8 mouse cellular contexts compared by ENCODE assay signal in the genomic region with DNA sequence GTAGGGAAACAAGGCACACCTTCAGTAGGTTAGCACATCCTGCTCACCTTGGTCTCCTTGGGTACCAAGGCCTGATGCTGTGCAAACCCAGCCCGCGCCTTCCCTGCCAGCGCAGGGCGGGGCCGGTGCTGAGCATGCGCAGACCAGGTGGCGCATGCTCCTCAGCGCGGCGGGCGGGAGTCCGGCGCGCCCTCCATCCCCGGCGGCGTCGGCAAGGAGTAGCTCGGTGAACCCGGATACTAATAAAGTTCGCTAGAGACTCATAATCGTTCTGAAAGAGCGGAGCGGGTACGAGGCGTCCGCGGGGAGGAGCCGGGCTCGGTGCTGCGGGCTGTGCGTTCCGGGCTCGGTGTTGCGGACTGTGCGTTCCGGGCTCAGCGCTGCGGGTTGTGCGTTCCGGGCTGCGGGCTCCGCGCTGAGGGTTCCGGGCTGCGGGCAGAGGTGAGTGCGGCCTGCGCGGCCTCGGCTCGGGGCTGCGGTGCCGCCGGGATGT. TPM values are rescaled to one million over a fixed set of nuclear protein-coding genes. Genes with fewer than 3 reads are reported as not detected.
DNase-seq lines count a peak whose midpoint lies in the region; ATAC-seq and TF ChIP-seq lines count a peak whose summit lies in the region.

A gene (plus strand): TSS at position 155 of the 493 bp plus-strand sequence.

- DNase-seq in c-Kit-positive CD71-positive TER-119-positive erythroid progenitor cells, embryonic 14.5 days (ENCODE audit: low spot score), result peak; percentile 77
- DNase-seq in heart, postnatal 0 days (ENCODE audit: low spot score), result peak; percentile 59
- peak; percentile 79 to 90 for DNase-seq in kidney, postnatal 36 days
- DNase-seq in liver, embryonic 14.5 days (ENCODE audit: low read depth in 3 of 3, low spot score in 3 of 3), result peak; percentile 60 to 66 (median 60)
- DNase-seq in neural tube, embryonic 11.5 days (ENCODE audit: low spot score), result peak; percentile 90

- H3K27ac ChIP-seq in ES-Bruce4 (ENCODE audit: insufficient read depth, low read length), result no peak within 1 kb of the TSS
- peak within 1 kb of the TSS; percentile 93 for H3K27ac ChIP-seq in forebrain, embryonic 12.5 days
- peak within 1 kb of the TSS; percentile 85 for H3K27ac ChIP-seq in heart, postnatal 0 days (ENCODE audit: low read depth)
- H3K27ac ChIP-seq in liver, embryonic 14.5 days, result peak within 1 kb of the TSS; percentile 6
- peak within 1 kb of the TSS; percentile 88 for H3K27ac ChIP-seq in neural tube, embryonic 11.5 days (ENCODE audit: low read depth, low read length)
- peak within 1 kb of the TSS; percentile 85 for H3K27ac ChIP-seq in stomach, embryonic 16.5 days (ENCODE audit: low read length)

- H3K4me1 ChIP-seq in ES-Bruce4 (ENCODE audit: control insufficient read depth, insufficient read depth, low read length), result no peaks in the 10 kb centered on the region
- H3K4me1 ChIP-seq in forebrain, embryonic 12.5 days, result peaks cover 13% of the 10 kb centered on the region
- H3K4me1 ChIP-seq in heart, postnatal 0 days (ENCODE audit: control insufficient read depth, insufficient read depth), result peaks cover 9% of the 10 kb centered on the region; the same call in 1 of the 2 replicates
- H3K4me1 ChIP-seq in liver, embryonic 14.5 days (replicated peaks; ENCODE audit: control insufficient read depth in 2 of 2, insufficient read depth in 2 of 2, low read length in 1 of 2), result peaks cover 0 to 7% of the 10 kb centered on the region in 2 experiments; a peak in 2 of 4 replicates
- no peaks in the 10 kb centered on the region for H3K4me1 ChIP-seq in neural tube, embryonic 11.5 days (ENCODE audit: control insufficient read depth, insufficient read depth, low read length)
- H3K4me1 ChIP-seq in stomach, embryonic 16.5 days (ENCODE audit: control insufficient read depth, insufficient read depth, low read length), result no peaks in the 10 kb centered on the region

- no peak for TF ChIP-seq CTCF in ES-Bruce4 (IDR thresholded peaks at IDR 0.05; ENCODE audit: low read depth, low read length)
- TF ChIP-seq CTCF in heart, postnatal 0 days (IDR thresholded peaks at IDR 0.05; ENCODE audit: low read depth), result no peak
- no peak for TF ChIP-seq CTCF in liver, embryonic 14.5 days (IDR thresholded peaks at IDR 0.05; ENCODE audit: low read depth)

- H3K4me2 ChIP-seq in forebrain, embryonic 12.5 days, result peak within 1 kb of the TSS; percentile 60
- peak within 1 kb of the TSS; percentile 98 for H3K4me2 ChIP-seq in heart, postnatal 0 days (ENCODE audit: low read depth, low read length)
- peak within 1 kb of the TSS; percentile 81 for H3K4me2 ChIP-seq in liver, embryonic 14.5 days (ENCODE audit: low read depth)
- H3K4me2 ChIP-seq in neural tube, embryonic 11.5 days (ENCODE audit: low read depth), result peak within 1 kb of the TSS; percentile 67
- H3K4me2 ChIP-seq in stomach, embryonic 16.5 days (ENCODE audit: low read depth, low read length), result peak within 1 kb of the TSS; percentile 65

- H3K9ac ChIP-seq in ES-Bruce4 (ENCODE audit: low read depth, poor library complexity, severe bottlenecking), result peak within 1 kb of the TSS; percentile 91
- peak within 1 kb of the TSS; percentile 83 for H3K9ac ChIP-seq in forebrain, embryonic 12.5 days
- peak within 1 kb of the TSS; percentile 88 for H3K9ac ChIP-seq in heart, postnatal 0 days (replicated peaks; ENCODE audit: low read depth, low read length)
- peak within 1 kb of the TSS; percentile 73 for H3K9ac ChIP-seq in liver, embryonic 14.5 days (replicated peaks)
- H3K9ac ChIP-seq in neural tube, embryonic 11.5 days (ENCODE audit: low read length), result peak within 1 kb of the TSS; percentile 91
- H3K9ac ChIP-seq in stomach, embryonic 16.5 days (ENCODE audit: low read length), result peak within 1 kb of the TSS; percentile 90

- H3K9me3 ChIP-seq in ES-Bruce4 (replicated peaks; ENCODE audit: control insufficient read depth, insufficient read depth, low read length, poor library complexity, severe bottlenecking), result no peaks in the 10 kb centered on the region
- no peaks in the 10 kb centered on the region for H3K9me3 ChIP-seq in forebrain, embryonic 12.5 days
- no peaks in the 10 kb centered on the region for H3K9me3 ChIP-seq in heart, postnatal 0 days (replicated peaks; ENCODE audit: control insufficient read depth, low read length)
- no peaks in the 10 kb centered on the region for H3K9me3 ChIP-seq in liver, embryonic 14.5 days (ENCODE audit: control insufficient read depth, low read length)
- H3K9me3 ChIP-seq in neural tube, embryonic 11.5 days (ENCODE audit: control insufficient read depth, low read length), result no peaks in the 10 kb centered on the region
- H3K9me3 ChIP-seq in stomach, embryonic 16.5 days (replicated peaks; ENCODE audit: control insufficient read depth, low read length), result no peaks in the 10 kb centered on the region

- no peak for TF ChIP-seq EP300 in ES-Bruce4 (IDR thresholded peaks at IDR 0.05; ENCODE audit: insufficient read depth, low read depth, low read length)
- TF ChIP-seq EP300 in heart, postnatal 0 days (IDR thresholded peaks at IDR 0.05; ENCODE audit: low read depth), result no peak
- TF ChIP-seq EP300 in liver, embryonic 14.5 days (IDR thresholded peaks at IDR 0.05; ENCODE audit: low read depth), result no peak

- ATAC-seq in forebrain, embryonic 12.5 days (ENCODE audit: low FRiP score), result peak; percentile 97
- peak; percentile 92 for ATAC-seq in heart, postnatal 0 days (ENCODE audit: insufficient read depth, low read depth)
- ATAC-seq in liver, embryonic 14.5 days (ENCODE audit: insufficient read depth), result peak; percentile 93
- peak; percentile 94 for ATAC-seq in neural tube, embryonic 11.5 days (ENCODE audit: insufficient read depth, low FRiP score, low TSS enrichment)
- peak; percentile 92 for ATAC-seq in stomach, embryonic 16.5 days (ENCODE audit: insufficient read depth, low FRiP score)

- peaks cover 26% of the 10 kb centered on the region for H3K36me3 ChIP-seq in ES-Bruce4 (ENCODE audit: control insufficient read depth, insufficient read depth, low read length, poor library complexity, severe bottlenecking)
- H3K36me3 ChIP-seq in forebrain, embryonic 12.5 days (replicated peaks), result peaks cover 27% of the 10 kb centered on the region
- H3K36me3 ChIP-seq in heart, postnatal 0 days (replicated peaks; ENCODE audit: control insufficient read depth, insufficient read depth, low read length), result peaks cover 18% of the 10 kb centered on the region
- H3K36me3 ChIP-seq in liver, embryonic 14.5 days (replicated peaks; ENCODE audit: control insufficient read depth, insufficient read depth, low read depth), result no peaks in the 10 kb centered on the region; the same call in 1 of the 2 replicates
- H3K36me3 ChIP-seq in neural tube, embryonic 11.5 days (ENCODE audit: control insufficient read depth, insufficient read depth, low read length), result peaks cover 7% of the 10 kb centered on the region
- H3K36me3 ChIP-seq in stomach, embryonic 16.5 days (ENCODE audit: control insufficient read depth, insufficient read depth, low read length), result 0 out of 2 replicates have a peak, but pooled peaks cover 1% of the 10 kb centered on the region

- under 1% methylated on average over 52 of the region's 54 CpGs for WGBS in forebrain, embryonic 12.5 days
- WGBS in heart, postnatal 0 days, result under 1% methylated on average over 54 of the region's 54 CpGs
- under 1% methylated on average over 54 of the region's 54 CpGs for WGBS in liver, embryonic 14.5 days (ENCODE audit: insufficient replicate concordance)
- under 1% methylated on average over 53 of the region's 54 CpGs for WGBS in neural tube, embryonic 11.5 days
- WGBS in stomach, embryonic 16.5 days, result under 1% methylated on average over 53 of the region's 54 CpGs

- no peaks in the 10 kb centered on the region for H3K27me3 ChIP-seq in ES-Bruce4 (ENCODE audit: control insufficient read depth, insufficient read depth, low read length, poor library complexity, severe bottlenecking)
- no peaks in the 10 kb centered on the region for H3K27me3 ChIP-seq in forebrain, embryonic 12.5 days
- no peaks in the 10 kb centered on the region for H3K27me3 ChIP-seq in heart, postnatal 0 days (ENCODE audit: control insufficient read depth, insufficient read depth, low read length)
- no peaks in the 10 kb centered on the region; the same call in 1 of the 2 replicates for H3K27me3 ChIP-seq in liver, embryonic 14.5 days (ENCODE audit: control insufficient read depth, insufficient read depth, low read length)
- no peaks in the 10 kb centered on the region for H3K27me3 ChIP-seq in neural tube, embryonic 11.5 days (ENCODE audit: control insufficient read depth, insufficient read depth, low read length)
- no peaks in the 10 kb centered on the region for H3K27me3 ChIP-seq in stomach, embryonic 16.5 days (ENCODE audit: control insufficient read depth, insufficient read depth, low read length)

- peak within 1 kb of the TSS; percentile 94 for H3K4me3 ChIP-seq in ES-Bruce4 (ENCODE audit: low read depth, low read length)
- H3K4me3 ChIP-seq in forebrain, embryonic 12.5 days (replicated peaks), result peak within 1 kb of the TSS; percentile 86
- peak within 1 kb of the TSS; percentile 93 for H3K4me3 ChIP-seq in heart, postnatal 0 days (ENCODE audit: low read depth, low read length)
- H3K4me3 ChIP-seq in liver, embryonic 14.5 days (ENCODE audit: insufficient read depth in 1 of 2, low read depth in 2 of 2, low read length in 2 of 2), result peak within 1 kb of the TSS; percentile 81 to 86
- peak within 1 kb of the TSS; percentile 75 for H3K4me3 ChIP-seq in neural tube, embryonic 11.5 days (ENCODE audit: low read depth, low read length)
- H3K4me3 ChIP-seq in stomach, embryonic 16.5 days (replicated peaks; ENCODE audit: low read length), result peak within 1 kb of the TSS; percentile 77

- TF ChIP-seq POLR2A in ES-Bruce4 (IDR thresholded peaks at IDR 0.05; ENCODE audit: insufficient read depth, low read length), result no peak

RNA-seq across cellular contexts. Expression of the gene that starts here (rescaled TPM):
- polyA plus RNA-seq in ES-Bruce4 (2011; ENCODE audit: insufficient read depth, insufficient read length, low read depth, missing spikeins), result 43.6 and 46.8 TPM in 2 replicates
- polyA plus RNA-seq in forebrain, embryonic 12.5 days (2016; fragmentation: Nextera tagmentation; extraction: Ambion mirVana), result 30.7 and 32.3 TPM in 2 replicates
- total RNA-seq in heart, postnatal 0 days (2014; rRNA removed; ENCODE audit: low replicate concordance), result 1.0 and 1.9 TPM in 2 replicates
- 8.9 and 9.0 TPM in 2 replicates for polyA plus RNA-seq in heart, postnatal 0 days (2015; fragmentation: Nextera tagmentation; extraction: Ambion mirVana)
- 2.1 and 2.5 TPM in 2 replicates for polyA plus RNA-seq in liver, embryonic 14.5 days (2012; rRNA removed)
- polyA plus RNA-seq in liver, embryonic 14.5 days (2014; fragmentation: Nextera tagmentation; extraction: Ambion mirVana), result 2.9 and 3.8 TPM in 2 replicates
- 26.2 and 27.5 TPM in 2 replicates for polyA plus RNA-seq in neural tube, embryonic 11.5 days (2014; fragmentation: Nextera tagmentation; extraction: Ambion mirVana)
- polyA plus RNA-seq in stomach, embryonic 16.5 days (2015; fragmentation: Nextera tagmentation; extraction: Ambion mirVana), result 26.2 and 26.4 TPM in 2 replicates
